Mouse (Mus musculus) myocyte (in vitro differentiated cells): ENCODE data around the gene Nubp1. TPM values are rescaled to one million over a fixed set of nuclear protein-coding genes. Genes with fewer than 3 reads are reported as not detected.

Experiments
- H3K27me3 ChIP-seq: one replicate; pipeline ENCODE4 v1.6.1; 2011; ENCODE audit not compliant: control insufficient read depth, insufficient read depth, insufficient read length
- H3K36me3 ChIP-seq: one replicate; pipeline ENCODE4 v1.6.1; 2011; ENCODE audit not compliant: control insufficient read depth, insufficient read depth
- H3K4me2 ChIP-seq: one replicate; pipeline ENCODE4 v1.6.1; 2011; ENCODE audit warnings: low read depth, control low read depth
- H3K4me3 ChIP-seq: one replicate; pipeline ENCODE4 v1.5.1; 2011; ENCODE audit warnings: mild to moderate bottlenecking, control low read depth, moderate library complexity
- H3K79me2 ChIP-seq: one replicate; pipeline ENCODE4 v1.6.1; 2011; ENCODE audit not compliant: control insufficient read depth, insufficient read depth
- H3ac ChIP-seq: one replicate; pipeline ENCODE4 v1.6.1; 2011; ENCODE audit not compliant: control insufficient read depth, insufficient read length
- CEBPB ChIP-seq: IDR thresholded peaks from 2 replicates; pipeline ENCODE4 v1.6.1; 2011; ENCODE audit warnings: mild to moderate bottlenecking, moderate library complexity; ENCODE audit not compliant: poor library complexity, insufficient read depth, severe bottlenecking
- E2F4 ChIP-seq: IDR thresholded peaks from one replicate; pipeline ENCODE4 v1.6.1; 2011; ENCODE audit warnings: mild to moderate bottlenecking, control low read depth, moderate library complexity; ENCODE audit not compliant: insufficient read depth
- MAX ChIP-seq: IDR thresholded peaks from one replicate; pipeline ENCODE4 v1.6.1; 2011; ENCODE audit warnings: low read depth, mild to moderate bottlenecking, control low read depth
- MYOD1 ChIP-seq, 3 experiments: IDR thresholded peaks; one replicate each; pipeline ENCODE4 v1.6.1; 2011; ENCODE audit warnings: control low read depth in 2 of 3, low read depth in 2 of 3, mild to moderate bottlenecking in 2 of 3, moderate library complexity in 1 of 3; ENCODE audit not compliant: insufficient read length in 2 of 3, control insufficient read depth in 1 of 3
- MYOG ChIP-seq, 3 experiments: IDR thresholded peaks; one replicate each; pipeline ENCODE4 v1.6.1; 2011; ENCODE audit warnings: control low read depth in 2 of 3, low read depth in 2 of 3, mild to moderate bottlenecking in 2 of 3; ENCODE audit not compliant: insufficient read length in 2 of 3, control insufficient read depth in 1 of 3, insufficient read depth in 1 of 3
- POLR2A ChIP-seq: IDR thresholded peaks from one replicate; pipeline ENCODE4 v1.6.1; 2011; ENCODE audit warnings: low read depth, mild to moderate bottlenecking, control low read depth, moderate library complexity; ENCODE audit not compliant: insufficient read length
- POLR2AphosphoS2 ChIP-seq: IDR thresholded peaks from one replicate; pipeline ENCODE4 v1.6.1; 2011; ENCODE audit warnings: low read depth, control low read depth; ENCODE audit not compliant: insufficient read length
- REST ChIP-seq: IDR thresholded peaks from one replicate; pipeline ENCODE4 v1.6.1; 2011; ENCODE audit warnings: mild to moderate bottlenecking, control low read depth, moderate library complexity; ENCODE audit not compliant: insufficient read depth, insufficient read length
- SRF ChIP-seq: IDR thresholded peaks from one replicate; pipeline ENCODE4 v1.6.1; 2011; ENCODE audit warnings: low read depth; ENCODE audit not compliant: control insufficient read depth, insufficient read length
- TCF12 ChIP-seq: IDR thresholded peaks from one replicate; pipeline ENCODE4 v1.6.1; 2011; ENCODE audit warnings: mild to moderate bottlenecking, control low read depth; ENCODE audit not compliant: poor library complexity, insufficient read depth, severe bottlenecking
- TCF3 ChIP-seq: IDR thresholded peaks from one replicate; pipeline ENCODE4 v1.6.1; 2011; ENCODE audit warnings: low read depth, control low read depth; ENCODE audit not compliant: insufficient read length
- USF1 ChIP-seq: IDR thresholded peaks from one replicate; pipeline ENCODE4 v1.6.1; 2011; ENCODE audit warnings: low read depth, mild to moderate bottlenecking, control low read depth, moderate library complexity
- polyA plus RNA-seq: library from polyadenylated mRNA; unstranded; fragments of >200 nt; fragmentation: generic; extraction: Trizol; gene quantifications from one replicate; pipeline ENCODE4 v1.2.1, GENCODE M21; 2012; ENCODE audit warnings: missing spikeins

Gene Nubp1
- polyA plus RNA-seq, 1 experiment, result 38.8 TPM

DNA sequence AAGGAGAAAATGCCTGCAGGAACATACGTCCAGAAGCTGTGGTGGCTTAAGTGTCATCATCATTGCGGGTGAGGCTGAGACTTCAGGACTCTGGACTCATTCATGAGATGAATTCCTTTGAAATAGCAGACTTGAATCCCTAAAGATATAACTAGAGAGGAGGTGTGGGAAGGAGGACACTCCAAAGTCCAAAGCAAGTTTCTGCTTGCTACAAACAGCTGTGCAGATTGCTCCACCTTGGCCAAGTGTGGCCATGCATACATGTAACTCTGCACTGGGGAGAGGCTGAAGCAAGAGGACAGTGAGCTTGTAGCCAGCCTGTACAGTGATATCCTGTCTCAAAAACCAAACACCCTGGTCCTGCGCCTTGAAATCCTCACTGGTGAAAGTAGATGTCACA, 60.2 kb downstream of the Nubp1 start:
- Histone ChIP-seq H3K79me2 (no peaks in the 10 kb centered on the region), H3K4me3 (no peak overlapping the region), H3K27me3 (peaks cover 7% of the 10 kb centered on the region), H3K4me2 (no peak overlapping the region), H3K36me3 (no peaks in the 10 kb centered on the region), H3ac (no peak overlapping the region)
- TF ChIP-seq POLR2AphosphoS2 (no peak), USF1 (no peak), MYOG (IDR thresholded peaks at IDR 0.05; ENCODE audit: control insufficient read depth in 1 of 3, insufficient read depth in 1 of 3, insufficient read length in 2 of 3, low read depth in 2 of 3) (no peak), POLR2A (no peak), REST (no peak), SRF (no peak), TCF12 (no peak), CEBPB (no peak), MYOD1 (IDR thresholded peaks at IDR 0.05; ENCODE audit: control insufficient read depth in 1 of 3, insufficient read length in 2 of 3, low read depth in 2 of 3) (no peak), E2F4 (no peak), TCF3 (no peak), MAX (no peak)

Other genes with a start within 250 kb of the Nubp1 start
- not detected for gene Rpl39l, start 241.7 kb upstream of the Nubp1 start, polyA plus RNA-seq
- not detected for gene Atf7ip2, start 219.2 kb upstream of the Nubp1 start, polyA plus RNA-seq
- gene Emp2, start 98.0 kb upstream of the Nubp1 start, polyA plus RNA-seq, result 212 TPM
- gene Tekt5, start 16.5 kb upstream of the Nubp1 start, polyA plus RNA-seq, result 21.8 TPM
- gene Tvp23a, start 35.4 kb downstream of the Nubp1 start, polyA plus RNA-seq, result 2.6 TPM
- 0.01 TPM for gene Ciita, start 68.1 kb downstream of the Nubp1 start, polyA plus RNA-seq
- 20.8 TPM for gene Dexi, start 131.1 kb downstream of the Nubp1 start, polyA plus RNA-seq
- gene Clec16a, start 133.4 kb downstream of the Nubp1 start, polyA plus RNA-seq, result 15.5 TPM